Mouse (Mus musculus) kidney, postnatal 14 days (tissue): ENCODE measurements around the gene Aldh1a3.

Experiments
- DNase-seq: peaks from one replicate; pipeline ENCODE4 v3.0.0; 2022; ENCODE audit warnings: mixed read lengths

The Aldh1a3 gene

DNA sequence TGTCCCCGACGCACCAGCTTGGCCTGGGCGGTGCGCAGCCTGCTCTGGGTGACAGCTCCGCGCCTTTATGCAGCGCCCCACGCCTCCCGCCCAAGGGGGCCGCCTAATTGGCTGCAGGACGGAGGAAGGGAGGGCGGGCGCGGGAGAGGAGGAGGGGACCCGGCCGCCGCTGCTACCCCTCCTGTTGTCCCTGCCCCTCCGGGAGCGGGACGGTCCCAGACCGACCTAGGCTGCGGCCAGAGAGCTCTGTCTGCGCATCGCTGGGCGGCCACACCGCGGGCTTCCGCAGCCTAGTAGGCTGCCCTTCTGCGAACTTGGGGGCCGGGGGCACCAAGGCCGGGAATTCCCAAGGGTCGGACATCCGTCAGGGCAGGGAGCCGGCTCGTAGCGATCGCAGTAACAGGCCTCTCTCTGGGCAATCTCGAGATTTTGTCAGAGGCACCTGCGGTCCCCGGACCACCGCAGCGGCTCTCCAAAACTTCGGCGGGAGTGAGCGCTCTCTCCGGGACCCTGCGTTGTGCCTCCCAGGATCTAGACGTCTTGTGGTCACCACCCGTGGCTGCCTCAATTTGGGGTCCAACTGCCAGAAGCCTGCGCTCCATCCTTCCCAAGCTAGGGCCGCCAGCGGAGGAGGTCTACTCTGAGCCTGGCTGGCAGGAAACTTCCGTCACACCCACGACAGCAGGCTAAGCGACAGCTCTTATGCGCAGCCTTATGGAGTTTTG is at the start of gene Aldh1a3:
Gene Aldh1a3, minus strand, starts transcription at position 81 of the 725 bp plus-strand sequence.
- peak; percentile 79 for DNase-seq

- no peak for DNase-seq
These were observed 49.0 kb upstream of the Aldh1a3 start for GRCm38 (mm10) chr7:66476289-66476688.

DNA sequence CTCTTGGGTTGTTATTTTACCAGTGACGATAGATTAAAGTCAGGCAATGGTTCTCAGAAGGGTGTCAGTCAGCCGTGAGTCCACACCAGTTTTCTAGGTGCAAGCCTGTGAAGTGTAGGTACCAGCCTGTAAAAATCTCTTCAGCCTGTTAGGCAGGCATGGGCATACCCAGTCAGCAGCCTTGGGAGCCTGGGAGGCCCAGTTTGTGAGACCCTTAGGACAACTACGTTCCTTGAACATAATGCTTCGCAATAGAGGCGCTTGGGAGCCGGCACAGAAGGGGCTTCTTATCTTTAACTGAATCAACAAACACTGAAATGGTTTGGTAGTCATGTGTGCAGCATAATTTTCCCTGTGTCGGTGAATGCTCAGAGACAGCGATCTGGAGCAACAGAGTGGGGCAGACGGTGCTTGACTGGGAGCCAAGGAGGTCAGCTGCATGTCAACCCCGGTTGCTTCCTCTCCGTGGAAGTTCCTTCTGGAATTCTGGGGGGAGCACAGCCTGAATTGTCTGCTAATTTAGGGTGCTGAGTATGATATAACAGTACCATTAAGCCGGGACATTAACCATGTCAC is 44.4 kb upstream of the Aldh1a3 start:
- DNase-seq, result no peak

GRCm38 (mm10) chr7:66466641-66467040 is 39.3 kb upstream of the Aldh1a3 start:
- no peak for DNase-seq

- DNase-seq, result no peak
These were observed 37.9 kb upstream of the Aldh1a3 start for GRCm38 (mm10) chr7:66465241-66465640.

DNA sequence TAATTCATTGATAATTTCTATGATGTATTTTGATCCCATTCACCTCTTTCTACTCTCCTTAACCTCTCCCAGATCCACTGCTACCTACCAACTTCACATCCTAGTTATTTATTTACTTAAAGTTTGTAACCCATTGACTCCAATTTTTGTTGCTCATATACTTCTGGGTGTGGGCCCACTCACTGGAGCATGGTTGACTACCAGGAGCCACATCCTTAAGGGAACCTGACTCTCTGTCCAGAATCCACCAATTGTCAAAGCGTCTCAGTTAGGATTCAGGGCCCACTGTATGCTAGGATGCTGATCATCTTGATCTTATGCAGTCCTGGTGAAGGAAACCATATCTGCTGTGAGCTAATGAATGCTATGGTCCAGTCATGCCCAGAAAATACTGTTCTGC is 35.8 kb upstream of the Aldh1a3 start:
- DNase-seq, result no peak

DNA sequence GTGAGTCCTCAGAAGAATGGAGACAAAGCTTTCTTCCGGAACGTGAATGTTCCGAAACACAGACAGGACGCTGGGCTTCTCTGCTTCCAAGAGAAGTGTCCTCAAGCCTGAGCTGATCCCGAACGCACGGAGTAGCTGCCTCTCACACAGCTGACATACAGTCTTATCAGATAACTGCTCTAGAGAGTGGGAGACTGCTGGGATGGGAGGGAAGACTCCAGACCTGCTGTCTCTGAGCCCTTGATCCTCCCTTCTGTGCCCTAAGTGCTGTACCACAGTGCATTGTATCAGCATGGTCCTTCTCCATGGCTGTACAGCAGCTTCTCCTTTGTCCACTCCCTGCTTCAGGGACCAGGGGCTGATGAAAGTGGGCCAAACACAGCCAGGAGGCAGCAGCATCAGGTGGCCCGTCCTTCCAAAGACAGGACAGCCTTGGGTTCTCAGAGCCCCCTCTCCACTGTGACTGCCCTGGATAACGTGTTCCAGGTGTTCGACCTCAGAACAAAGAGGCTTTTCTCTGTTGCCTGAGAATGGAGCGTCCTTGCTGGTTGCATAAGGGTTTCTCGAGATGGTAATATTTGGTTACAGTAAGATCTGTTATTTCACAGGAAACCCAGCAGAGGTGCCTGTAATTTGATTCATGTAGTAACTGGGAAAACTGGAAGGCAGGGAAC is 24.4 kb upstream of the Aldh1a3 start:
- DNase-seq, result no peak

DNA sequence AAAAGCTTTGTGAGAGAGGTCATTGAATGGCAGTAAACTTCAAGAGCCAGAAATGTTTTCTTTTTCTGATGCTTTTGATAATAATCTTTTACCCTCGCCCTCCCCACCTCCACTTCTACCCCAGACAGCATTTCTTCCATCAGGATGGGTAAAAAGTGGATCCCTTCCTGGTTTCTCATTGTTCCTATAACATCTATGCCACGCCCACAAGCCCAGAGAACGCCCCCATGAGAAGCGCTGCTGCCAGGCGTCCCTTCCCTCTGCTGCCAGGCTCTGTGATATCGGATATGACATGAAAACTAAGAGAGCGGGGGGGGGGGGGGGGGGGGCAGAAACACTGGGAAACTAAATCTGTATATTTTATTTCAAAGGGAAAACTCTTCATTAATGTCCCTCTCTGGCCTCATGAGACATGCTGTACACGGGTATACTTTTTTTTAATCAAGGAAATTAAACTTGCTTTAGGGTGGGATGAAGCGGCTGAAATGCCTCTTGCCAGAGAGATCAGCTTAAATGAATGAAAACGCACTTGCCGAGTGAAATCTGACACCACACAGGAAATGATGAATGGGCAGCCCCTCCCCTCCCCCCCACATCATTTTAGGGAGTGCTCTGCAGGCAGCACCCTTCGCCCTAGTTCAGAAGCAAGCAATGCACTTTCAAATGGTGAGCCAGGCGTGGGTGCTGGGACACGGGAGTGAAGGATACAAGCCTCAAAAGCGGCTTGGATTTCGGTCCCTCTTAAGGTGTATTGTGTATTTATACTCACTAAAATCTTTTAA is 22.8 kb upstream of the Aldh1a3 start:
- DNase-seq, result peak; percentile 30

- no peak for DNase-seq
These were observed 21.6 kb upstream of the Aldh1a3 start for GRCm38 (mm10) chr7:66448786-66449540.

DNA sequence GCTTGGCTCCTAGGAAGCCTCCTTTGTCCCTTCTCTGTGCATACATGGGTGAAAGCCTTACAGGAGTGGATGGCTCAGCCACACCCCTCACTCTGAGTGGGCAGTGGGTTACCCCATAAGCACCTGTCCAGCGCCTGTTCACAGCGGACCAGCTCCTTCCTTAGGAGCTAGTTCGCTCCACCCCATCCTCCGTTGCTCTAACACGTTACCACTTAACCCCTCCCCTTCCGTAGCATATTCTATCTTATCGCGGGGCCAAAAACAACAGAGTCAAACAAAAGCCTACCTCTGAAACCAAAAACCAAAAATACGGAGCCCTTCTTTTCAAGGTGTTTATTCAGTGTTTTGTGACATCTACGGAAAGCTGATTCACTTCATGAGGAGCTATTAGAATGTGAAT is 21.0 kb upstream of the Aldh1a3 start:
- DNase-seq, result no peak

DNA sequence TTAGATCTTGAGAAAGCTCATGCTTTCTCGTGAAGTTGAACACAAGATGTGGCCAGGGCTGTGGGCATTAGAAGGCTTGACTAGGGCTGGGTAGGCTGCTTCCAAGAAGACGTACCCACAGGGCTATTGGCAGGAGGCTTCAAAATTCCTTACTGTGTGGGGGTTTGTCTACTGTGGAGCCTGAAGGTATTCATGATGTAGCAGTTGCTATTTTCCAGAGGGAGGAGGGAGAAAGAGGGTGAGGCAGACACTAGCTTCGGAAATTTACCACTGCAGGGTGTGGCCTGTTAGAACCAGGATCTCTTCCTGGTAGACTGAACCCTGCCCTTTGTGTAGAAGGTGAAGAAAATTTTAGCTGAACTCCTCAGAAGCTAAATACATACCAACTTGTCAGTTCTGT is 19.5 kb upstream of the Aldh1a3 start:
- no peak for DNase-seq

GRCm38 (mm10) chr7:66445117-66445905 is 18.0 kb upstream of the Aldh1a3 start:
- DNase-seq, result no peak

GRCm38 (mm10) chr7:66444706-66445105 is 17.4 kb upstream of the Aldh1a3 start:
- DNase-seq, result no peak

DNA sequence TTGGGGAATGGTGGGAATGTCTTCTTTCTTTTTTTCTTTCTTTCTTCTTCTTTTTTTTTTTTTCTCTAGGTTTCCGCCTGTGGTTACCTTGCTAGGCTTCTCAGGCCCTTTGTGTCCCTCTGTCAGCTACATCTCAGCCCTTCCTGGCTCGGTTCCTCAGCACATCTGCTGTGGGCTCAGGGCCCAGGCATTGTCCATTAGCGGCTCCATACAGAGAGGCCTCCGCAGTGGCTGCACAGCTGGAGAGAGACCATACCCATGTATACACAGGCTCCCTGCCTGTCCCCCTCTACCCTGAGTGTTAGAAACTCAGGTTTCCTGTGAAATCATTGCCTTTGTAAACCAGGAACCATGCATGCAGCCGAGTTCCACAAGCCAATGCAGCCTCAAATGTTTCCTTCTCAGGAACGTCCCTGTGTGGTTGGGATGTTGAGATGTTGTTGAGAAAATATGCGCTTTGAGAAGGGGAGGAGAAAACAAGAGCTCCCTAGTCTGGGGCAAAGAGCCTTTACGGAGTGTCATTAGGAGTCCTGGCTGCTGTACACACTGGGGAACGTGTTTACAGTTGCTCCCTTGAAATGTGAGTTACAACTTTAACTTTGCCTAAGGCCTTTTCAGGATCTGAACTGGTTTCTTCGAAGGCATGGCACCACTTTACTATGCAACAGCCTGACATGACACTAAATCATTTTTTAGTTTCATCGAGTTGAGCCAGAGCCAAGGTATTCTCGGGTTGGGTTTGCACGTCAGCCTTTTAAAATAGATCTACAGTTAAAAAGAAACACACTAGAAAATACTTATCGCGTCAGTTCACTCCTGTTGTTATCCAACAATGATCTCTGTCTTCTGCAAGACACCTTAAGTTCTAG is 15.4 kb upstream of the Aldh1a3 start:
- DNase-seq, result no peak

- DNase-seq, result peak; percentile 23
These were observed 11.7 kb upstream of the Aldh1a3 start for GRCm38 (mm10) chr7:66438787-66439669.

DNA sequence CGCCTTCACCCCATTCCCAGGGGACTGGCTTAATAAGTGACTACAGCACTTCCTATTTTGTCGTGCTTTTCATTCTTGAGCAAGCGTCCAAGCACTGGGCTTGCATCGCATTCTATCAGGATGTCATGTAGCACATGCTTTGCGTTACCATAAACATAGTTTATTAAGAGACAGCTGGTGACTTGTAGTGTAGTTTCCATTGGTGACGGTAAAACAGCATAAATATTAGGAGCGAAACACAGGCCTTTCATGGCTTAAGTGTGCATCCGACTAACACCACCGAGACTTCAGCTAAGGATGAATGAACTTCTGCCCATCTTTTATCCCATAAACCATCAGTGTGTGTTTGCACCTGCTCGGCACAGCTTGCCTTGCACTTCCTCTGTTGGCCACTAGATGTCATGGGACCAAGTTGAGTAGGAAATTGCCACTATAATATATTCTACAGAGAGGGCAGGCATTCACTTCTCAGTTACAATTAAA is 7.2 kb upstream of the Aldh1a3 start:
- peak; percentile 71 for DNase-seq

DNA sequence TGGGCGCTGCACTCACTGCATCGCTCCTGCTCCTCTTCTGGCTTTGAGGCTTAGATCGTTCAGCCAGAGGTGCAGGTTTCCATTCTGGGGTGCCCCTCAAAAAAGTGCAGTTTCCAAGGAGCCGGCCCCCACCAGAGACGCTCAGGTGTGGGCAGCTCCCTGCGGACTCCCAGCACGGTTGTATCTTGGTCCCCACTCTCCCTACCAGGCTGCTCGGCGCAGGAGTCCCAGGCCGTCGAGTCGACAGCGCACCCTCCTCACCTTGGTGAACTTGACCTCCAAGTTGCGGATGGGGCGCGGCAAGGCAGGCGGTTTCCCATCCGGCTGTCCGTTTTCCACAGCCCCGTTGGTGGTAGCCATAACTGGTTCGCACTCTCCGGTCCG is 272 bp downstream of the Aldh1a3 start:
- DNase-seq, result no peak

- DNase-seq, result no peak
These were observed 5.4 kb downstream of the Aldh1a3 start for GRCm38 (mm10) chr7:66421903-66422302.

DNA sequence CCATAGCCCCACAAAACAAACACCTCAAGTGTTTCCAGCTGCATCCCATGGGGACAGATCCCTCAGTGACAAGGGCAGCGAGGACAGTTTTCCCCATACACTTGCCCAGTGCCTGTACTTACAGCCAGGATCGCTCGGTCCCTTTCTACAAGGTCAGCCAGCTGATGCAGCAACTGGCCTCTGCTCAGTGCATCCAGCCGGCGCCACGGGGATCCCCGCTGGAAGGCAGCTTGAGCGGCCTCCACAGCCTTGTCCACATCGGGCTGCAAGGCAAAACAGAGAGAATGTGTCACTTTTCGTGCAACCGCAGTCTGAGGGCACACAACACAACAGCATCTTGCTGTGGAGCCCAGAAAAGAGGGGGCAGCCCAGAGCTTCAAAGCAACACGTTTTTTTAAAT is 8.3 kb downstream of the Aldh1a3 start:
- DNase-seq, result no peak

GRCm38 (mm10) chr7:66416829-66417228 is 10.5 kb downstream of the Aldh1a3 start:
- no peak for DNase-seq
